Mouse (Mus musculus) myocyte (in vitro differentiated cells): ENCODE results near the gene Dtx2.

Source experiments
- CEBPB ChIP-seq: IDR thresholded peaks from 2 replicates; pipeline ENCODE4 v1.6.1; 2011; ENCODE audit warnings: mild to moderate bottlenecking, moderate library complexity; ENCODE audit not compliant: poor library complexity, insufficient read depth, severe bottlenecking
- E2F4 ChIP-seq: IDR thresholded peaks from one replicate; pipeline ENCODE4 v1.6.1; 2011; ENCODE audit warnings: mild to moderate bottlenecking, control low read depth, moderate library complexity; ENCODE audit not compliant: insufficient read depth
- MAX ChIP-seq: IDR thresholded peaks from one replicate; pipeline ENCODE4 v1.6.1; 2011; ENCODE audit warnings: low read depth, mild to moderate bottlenecking, control low read depth
- MYOD1 ChIP-seq, 3 experiments: IDR thresholded peaks; one replicate each; pipeline ENCODE4 v1.6.1; 2011; ENCODE audit warnings: control low read depth in 2 of 3, low read depth in 2 of 3, mild to moderate bottlenecking in 2 of 3, moderate library complexity in 1 of 3; ENCODE audit not compliant: insufficient read length in 2 of 3, control insufficient read depth in 1 of 3
- POLR2A ChIP-seq: IDR thresholded peaks from one replicate; pipeline ENCODE4 v1.6.1; 2011; ENCODE audit warnings: low read depth, mild to moderate bottlenecking, control low read depth, moderate library complexity; ENCODE audit not compliant: insufficient read length
- SRF ChIP-seq: IDR thresholded peaks from one replicate; pipeline ENCODE4 v1.6.1; 2011; ENCODE audit warnings: low read depth; ENCODE audit not compliant: control insufficient read depth, insufficient read length
- USF1 ChIP-seq: IDR thresholded peaks from one replicate; pipeline ENCODE4 v1.6.1; 2011; ENCODE audit warnings: low read depth, mild to moderate bottlenecking, control low read depth, moderate library complexity

GRCm38 (mm10) chr5:135952830-135953229 lies 41.8 kb upstream of the Dtx2 start:
- TF ChIP-seq USF1 = no peak
- no peak for TF ChIP-seq POLR2A
- no peak for TF ChIP-seq MYOD1 (IDR thresholded peaks at IDR 0.05; ENCODE audit: control insufficient read depth in 1 of 3, insufficient read length in 2 of 3, low read depth in 2 of 3)
- TF ChIP-seq MAX = no peak
- no peak for TF ChIP-seq CEBPB
- TF ChIP-seq E2F4 = no peak
- TF ChIP-seq SRF = no peak
